Comparison of ENCODE assay signal across 9 mouse cellular contexts in genomic region chr3:65959416-65960001, GRCm38 (mm10). TPM values are rescaled to one million over a fixed set of nuclear protein-coding genes. Genes with fewer than 3 reads are reported as not detected.
DNase-seq lines count a peak whose midpoint lies in the region; ATAC-seq and TF ChIP-seq lines count a peak whose summit lies in the region.
"Had no signal": no experiment of that assay in that cellular context is flagged by ENCODE, and none has a peak within 500 bp of the region (broad histone marks: within the 10 kb centered on the region; RNA-seq: fewer than 3 reads in every experiment).

No protein-coding gene starts in this region.

- H3K27me3 ChIP-seq in testis, adult 2 months (ENCODE audit: control insufficient read depth, insufficient read depth, low read length): no peaks in the 10 kb centered on the region
- H3K27me3 ChIP-seq in liver, embryonic 15.5 days: no peaks in the 10 kb centered on the region

- peak overlapping the region; percentile 73 for H3K4me2 ChIP-seq in liver, embryonic 15.5 days

- no peak for DNase-seq in gastrocnemius, adult 2 months
- no peak for DNase-seq in gastrocnemius, postnatal 14 days
- no peak for DNase-seq in testis, postnatal 14 days (ENCODE audit: low spot score)
- no peak for DNase-seq in adrenal gland, adult 18-20 months (ENCODE audit: low spot score in 2 of 2)
- no peak for DNase-seq in left cerebral cortex, postnatal 14 days (ENCODE audit: low spot score in 2 of 2)
- DNase-seq in embryo, embryonic 10 days (ENCODE audit: low spot score): no peak
- DNase-seq: left cerebral cortex, postnatal 4 days had no signal

- intact Hi-C loops in gastrocnemius, adult 2 months (cut with DNase I): no loop called here
- intact Hi-C loops in gastrocnemius, postnatal 14 days (cut with DNase I; ENCODE audit: low total_unique reads): loop anchor here (2.0 kb wide), 1 partner anchor 15 kb away; no protein-coding TSS in a partner anchor
- intact Hi-C loops in left cerebral cortex, postnatal 14 days (cut with DNase I): no loop called here

- peaks cover 5% of the 10 kb centered on the region for H3K36me3 ChIP-seq in testis, adult 2 months (ENCODE audit: control insufficient read depth, insufficient read depth, low read length)
- H3K36me3 ChIP-seq in liver, embryonic 15.5 days (replicated peaks): peaks cover 18% of the 10 kb centered on the region

- peak overlapping the region; percentile 100 for H3K27ac ChIP-seq in gastrocnemius, adult 2 months
- H3K27ac ChIP-seq in testis, adult 2 months (ENCODE audit: control insufficient read depth, insufficient read depth, low read depth, low read length): peak overlapping the region; percentile 96
- H3K27ac ChIP-seq in liver, embryonic 15.5 days (replicated peaks): peak overlapping the region; percentile 99

- no peaks in the 10 kb centered on the region for H3K4me1 ChIP-seq in testis, adult 2 months (ENCODE audit: control insufficient read depth, insufficient read depth, low read length)
- peaks cover 62% of the 10 kb centered on the region for H3K4me1 ChIP-seq in liver, embryonic 15.5 days (replicated peaks)

- H3K9me3 ChIP-seq in liver, embryonic 15.5 days (replicated peaks): no peaks in the 10 kb centered on the region

- 75% methylated on average over 3 of the region's 3 CpGs for WGBS in liver, embryonic 15.5 days (ENCODE audit: insufficient replicate concordance)

- TF ChIP-seq CTCF in gastrocnemius, adult 2 months (IDR thresholded peaks at IDR 0.05): no peak
- TF ChIP-seq CTCF in testis, adult 2 months (IDR thresholded peaks at IDR 0.05; ENCODE audit: control insufficient read depth, insufficient read depth, insufficient replicate concordance, low read depth, low read length): no peak

- H3K4me3 ChIP-seq in gastrocnemius, adult 2 months: peak overlapping the region; percentile 94; the same call in 1 of the 2 replicates
- peak overlapping the region; percentile 98; the same call in 1 of the 2 replicates for H3K4me3 ChIP-seq in testis, adult 2 months (ENCODE audit: control insufficient read depth, low read depth, low read length)
- H3K4me3 ChIP-seq in liver, embryonic 15.5 days (replicated peaks): peak overlapping the region; percentile 99

- no peak for TF ChIP-seq POLR2A in testis, adult 2 months (IDR thresholded peaks at IDR 0.05; ENCODE audit: control insufficient read depth, low read depth, low read length)

- no peak for ATAC-seq in liver, embryonic 15.5 days (ENCODE audit: insufficient read depth)

- peak overlapping the region; percentile 100 for H3K9ac ChIP-seq in liver, embryonic 15.5 days

RNA-seq across cellular contexts. Expression of gene Ccnl1, which starts 1.5 kb away (rescaled TPM):
- 10 to 100 TPM; 15.5 to 19.0 TPM for total RNA-seq in gastrocnemius, adult 2 months (2021)
- 10 to 100 TPM; 16.1 to 18.8 TPM for total RNA-seq in gastrocnemius, postnatal 14 days (2021)
- polyA plus RNA-seq in testis, adult 2 months (2012; rRNA removed): 30.3 and 30.5 TPM in 2 replicates
- polyA plus RNA-seq in liver, embryonic 15.5 days (2015; fragmentation: Nextera tagmentation; extraction: Ambion mirVana): 45.2 and 48.0 TPM in 2 replicates
- 100 to 1,000 TPM in 1 of 2 experiments, 10 to 100 TPM in 1; 89.0 to 102 TPM for total RNA-seq in adrenal gland, adult 18-20 months (2021)
- 10 to 100 TPM; 45.7 to 50.8 TPM for total RNA-seq in left cerebral cortex, postnatal 14 days (2021)
